Mouse (Mus musculus): ENCODE results near the gene Adamts4.

Gene Adamts4

DNA sequence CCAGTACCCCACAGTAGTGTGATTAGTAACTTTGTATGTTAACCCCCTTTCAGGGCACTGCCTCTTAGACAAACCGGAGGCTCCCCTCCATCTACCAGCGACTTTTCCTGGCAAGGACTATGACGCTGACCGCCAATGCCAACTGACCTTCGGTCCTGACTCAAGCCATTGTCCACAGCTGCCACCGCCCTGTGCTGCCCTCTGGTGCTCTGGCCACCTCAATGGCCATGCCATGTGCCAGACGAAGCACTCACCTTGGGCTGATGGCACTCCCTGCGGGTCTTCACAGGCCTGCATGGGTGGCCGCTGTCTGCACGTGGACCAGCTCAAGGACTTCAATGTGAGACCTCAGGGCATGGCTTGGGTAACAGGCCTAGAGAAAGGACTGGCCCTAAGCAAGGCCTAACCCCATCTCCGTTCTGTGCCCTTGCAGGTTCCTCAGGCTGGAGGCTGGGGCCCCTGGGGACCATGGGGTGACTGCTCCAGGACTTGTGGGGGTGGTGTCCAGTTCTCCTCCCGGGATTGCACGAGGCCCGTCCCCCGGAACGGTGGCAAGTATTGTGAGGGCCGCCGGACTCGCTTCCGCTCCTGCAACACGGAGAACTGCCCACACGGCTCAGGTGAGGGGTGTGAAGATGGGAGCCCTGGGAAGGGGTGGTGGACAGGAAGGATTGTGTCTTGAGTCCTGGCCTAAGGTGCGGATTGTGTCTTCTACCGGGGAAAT lies 6.0 kb downstream of the Adamts4 start:
- DNase-seq (ENCODE audit: low spot score in 2 of 2) = no peak

DNA sequence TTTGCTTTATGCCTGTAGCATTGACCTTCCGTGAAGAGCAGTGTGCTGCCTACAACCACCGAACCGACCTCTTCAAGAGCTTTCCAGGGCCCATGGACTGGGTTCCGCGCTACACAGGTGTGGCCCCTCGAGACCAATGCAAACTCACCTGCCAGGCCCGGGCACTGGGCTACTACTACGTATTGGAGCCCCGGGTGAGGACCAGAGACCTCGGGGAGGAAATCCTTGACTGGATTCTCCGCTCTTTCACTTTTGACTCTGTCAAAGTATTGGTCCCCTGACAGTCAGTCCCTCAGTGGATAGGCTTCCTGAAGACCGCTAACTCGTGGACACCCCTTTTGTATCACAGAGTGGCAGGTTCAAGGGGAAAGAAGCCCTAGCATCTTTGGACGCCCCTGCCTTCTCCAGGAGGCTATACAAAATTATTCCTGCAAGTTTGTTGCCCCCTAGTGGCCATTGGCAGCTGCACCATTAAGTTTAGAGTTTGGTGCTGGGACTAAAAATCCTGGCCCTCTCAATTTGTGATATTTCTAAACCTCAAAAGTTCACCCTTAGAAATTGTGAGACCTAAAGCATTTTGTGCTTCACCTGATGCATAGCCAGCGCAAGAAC lies 6.8 kb downstream of the Adamts4 start:
- peak in 1 of 2 experiments; percentile 32 for DNase-seq (ENCODE audit: low spot score in 2 of 2)

DNA sequence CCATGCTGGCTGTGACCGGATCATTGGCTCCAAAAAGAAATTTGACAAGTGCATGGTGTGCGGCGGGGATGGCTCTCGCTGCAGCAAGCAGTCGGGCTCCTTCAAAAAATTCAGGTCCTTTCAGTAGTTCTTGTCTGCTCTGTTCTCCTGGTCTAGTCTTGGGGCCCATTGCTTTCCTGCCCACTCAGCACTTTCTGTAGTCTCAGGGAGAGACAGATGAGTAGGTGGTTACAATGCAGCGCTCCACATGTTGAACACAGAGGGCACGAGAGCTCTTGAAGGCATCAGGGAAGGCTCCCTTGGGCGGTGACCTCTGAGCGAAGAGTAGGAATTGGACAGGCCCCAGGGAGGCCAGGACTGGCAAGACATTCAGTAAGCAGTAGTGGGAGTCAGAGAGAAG lies 7.6 kb downstream of the Adamts4 start:
- no peak for DNase-seq (ENCODE audit: low spot score in 2 of 2)

DNA sequence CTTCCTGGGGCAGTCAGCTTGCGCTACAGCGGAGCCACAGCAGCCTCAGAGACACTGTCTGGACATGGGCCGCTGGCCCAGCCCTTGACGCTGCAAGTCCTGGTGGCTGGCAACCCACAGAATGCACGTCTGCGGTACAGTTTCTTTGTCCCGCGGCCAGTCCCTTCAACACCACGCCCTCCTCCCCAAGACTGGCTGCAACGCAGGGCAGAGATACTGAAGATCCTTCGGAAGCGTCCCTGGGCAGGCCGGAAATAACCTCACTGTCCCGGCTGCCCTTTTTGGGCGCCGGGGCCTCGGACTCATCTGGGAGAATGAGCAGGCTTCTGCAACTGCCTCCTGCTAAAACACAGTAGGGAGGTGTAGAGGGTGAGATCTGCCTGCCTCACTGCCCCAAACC lies 8.7 kb downstream of the Adamts4 start:
- no peak for DNase-seq (ENCODE audit: low spot score in 2 of 2)

DNA sequence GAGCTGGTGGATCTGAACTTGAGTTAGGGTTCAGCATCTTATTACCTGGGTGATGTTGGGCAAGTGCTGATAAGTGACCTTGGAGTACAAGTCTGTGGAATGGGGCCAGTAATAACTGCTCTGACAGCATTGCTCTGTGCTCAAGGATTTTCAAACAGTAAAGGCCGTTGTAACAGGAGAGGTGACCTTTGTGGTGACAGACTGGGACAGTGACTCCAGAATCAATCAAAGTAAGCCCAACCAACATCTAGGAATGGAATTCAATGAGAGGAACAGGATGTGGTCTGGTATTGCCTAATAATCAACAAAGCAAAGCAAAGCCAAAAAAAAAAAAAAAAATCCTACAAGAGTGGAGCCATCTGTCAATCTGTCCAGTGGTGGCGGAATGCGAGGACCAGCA lies 10.1 kb downstream of the Adamts4 start:
- no peak for DNase-seq (ENCODE audit: low spot score in 2 of 2)

DNA sequence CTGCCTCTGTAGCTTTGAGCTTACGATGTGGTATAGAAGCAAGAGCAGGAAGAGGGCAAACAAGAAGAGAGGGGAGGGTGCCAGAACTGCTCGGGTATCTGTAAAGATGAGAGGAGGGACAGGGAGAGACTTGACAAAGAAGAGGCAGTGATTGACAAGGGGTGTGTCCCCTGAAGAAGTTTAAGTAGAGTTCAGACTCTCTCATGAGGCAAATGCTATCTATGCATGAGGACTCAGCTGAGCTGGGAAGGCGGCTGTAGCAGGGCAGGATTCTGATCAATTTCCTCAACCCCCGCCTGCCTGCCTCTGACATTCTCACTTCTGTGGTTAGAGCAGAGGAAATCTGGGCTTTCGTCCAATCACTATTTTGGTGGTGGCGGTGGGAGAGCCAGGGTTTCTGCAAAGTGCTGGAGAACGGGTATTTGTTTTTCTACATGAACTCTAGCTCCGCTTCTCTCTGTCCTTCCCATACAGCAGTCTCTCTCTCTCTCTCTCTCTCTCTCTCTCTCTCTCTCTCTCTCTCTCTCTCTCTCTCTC lies 12.4 kb downstream of the Adamts4 start:
- DNase-seq (ENCODE audit: low spot score in 2 of 2) = peak; percentile 80 to 85

DNA sequence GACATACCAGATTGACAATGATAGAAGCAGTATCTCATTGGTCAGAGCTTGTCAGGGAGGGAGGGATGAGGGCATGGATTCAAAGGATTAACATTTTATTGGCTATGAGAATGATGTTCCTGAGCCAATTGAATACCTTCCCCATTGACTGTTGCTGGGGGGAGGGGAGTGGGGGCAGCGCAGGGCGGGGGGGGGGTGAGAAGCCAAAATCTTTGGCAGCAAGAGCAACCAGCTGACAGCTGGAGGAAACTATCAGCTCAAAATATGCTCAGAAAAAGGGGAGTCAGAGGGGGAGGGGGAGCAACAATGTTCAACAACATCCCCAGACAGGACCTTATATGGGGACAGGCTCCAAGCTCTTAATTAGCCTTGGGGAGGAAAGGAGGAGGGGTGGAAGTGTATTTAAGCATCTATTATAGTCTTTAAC lies 13.0 kb downstream of the Adamts4 start:
- DNase-seq (ENCODE audit: low spot score in 2 of 2) = no peak

DNA sequence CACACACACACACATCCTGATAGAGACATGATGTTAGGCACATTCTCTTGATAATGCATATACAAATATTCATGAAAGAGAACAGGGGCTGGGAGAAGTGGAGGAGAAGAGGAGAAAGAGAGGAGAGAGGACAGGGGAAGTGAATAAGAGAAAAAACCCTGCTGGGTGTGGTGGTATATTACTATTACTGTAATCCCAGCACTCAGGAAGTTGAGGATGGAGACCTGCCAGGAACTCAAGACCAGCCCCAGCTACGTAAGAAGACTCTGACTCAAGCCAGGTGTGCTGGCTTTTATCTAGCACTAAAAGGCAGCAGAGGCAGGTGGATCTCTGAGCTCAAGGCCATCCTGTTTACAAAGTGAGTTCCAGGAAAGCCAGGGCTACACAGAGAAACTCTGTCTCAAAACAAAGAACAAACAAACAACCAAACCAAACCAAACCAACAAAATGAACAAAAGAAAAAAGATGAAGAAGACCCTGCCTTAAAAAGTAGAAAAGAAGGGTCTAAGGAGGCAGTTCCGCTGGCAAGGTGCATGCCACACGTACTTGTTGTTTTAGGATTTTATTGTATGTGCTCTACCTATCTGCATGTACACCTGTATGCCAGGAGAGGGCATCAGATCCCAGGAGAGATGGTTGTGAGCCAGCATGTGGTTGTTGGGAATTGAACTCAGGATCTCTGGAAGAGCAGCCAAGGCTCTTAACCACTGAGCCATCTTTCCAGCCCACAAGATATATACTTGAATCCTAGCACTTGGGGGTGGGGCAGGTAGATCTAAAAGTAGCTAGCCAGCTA lies 13.6 kb downstream of the Adamts4 start:
- no peak for DNase-seq (ENCODE audit: low spot score in 2 of 2)

DNA sequence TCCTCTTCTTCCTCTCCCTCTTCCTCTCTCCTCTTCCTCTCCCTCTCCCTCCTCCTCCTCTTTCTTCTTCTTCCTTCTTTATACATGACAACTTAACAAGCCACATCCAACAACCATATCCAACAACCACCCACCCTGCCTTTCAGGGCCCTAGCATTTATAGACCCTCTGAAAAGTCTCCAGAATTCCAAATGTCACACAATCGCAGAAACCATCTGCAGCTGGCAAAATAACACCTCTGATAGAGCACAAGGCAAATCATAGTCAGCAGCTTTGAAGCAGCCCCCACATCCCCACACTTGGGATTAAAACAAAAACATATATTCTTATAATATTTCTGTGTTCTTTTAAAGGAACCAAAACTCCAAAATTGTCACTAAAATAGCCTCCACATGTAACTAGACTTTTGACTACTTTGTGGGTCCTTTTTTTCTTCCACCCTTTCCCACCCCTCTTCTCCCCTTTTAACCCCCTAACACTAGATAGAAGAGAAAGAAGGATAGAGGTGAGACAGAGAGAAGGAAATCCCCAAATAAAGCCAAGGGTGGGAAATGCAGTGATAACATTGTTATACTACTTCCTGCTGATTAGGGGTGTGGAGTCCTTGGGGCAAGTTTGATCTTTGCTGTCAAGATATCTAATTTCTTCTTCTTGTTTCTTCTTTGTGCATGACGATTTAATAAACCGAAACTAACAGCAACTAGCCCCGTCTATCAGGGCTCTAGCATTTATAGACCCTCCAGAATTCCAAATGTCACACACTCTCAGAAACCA lies 15.9 kb downstream of the Adamts4 start:
- DNase-seq (ENCODE audit: low spot score in 2 of 2) = no peak

DNA sequence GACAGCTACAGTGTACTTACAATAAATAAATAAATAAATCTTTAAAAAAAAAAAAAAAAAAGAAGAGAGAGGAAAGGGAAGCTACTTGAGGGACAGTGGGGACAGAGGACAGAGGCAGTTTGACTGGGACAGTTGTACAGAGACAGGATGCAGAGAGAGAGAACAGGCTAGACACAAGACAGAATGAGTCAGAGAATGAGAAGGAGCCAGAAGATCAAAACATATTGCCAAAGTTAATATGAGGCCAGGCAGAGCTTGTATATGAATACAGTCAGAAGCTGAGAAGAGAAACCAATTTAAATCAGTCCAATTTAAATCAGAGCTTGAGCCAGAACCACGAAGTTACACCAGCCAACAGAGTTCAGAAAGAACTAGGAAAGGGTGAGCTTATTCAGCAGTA lies 18.1 kb downstream of the Adamts4 start:
- DNase-seq (ENCODE audit: low spot score in 2 of 2) = no peak

DNA sequence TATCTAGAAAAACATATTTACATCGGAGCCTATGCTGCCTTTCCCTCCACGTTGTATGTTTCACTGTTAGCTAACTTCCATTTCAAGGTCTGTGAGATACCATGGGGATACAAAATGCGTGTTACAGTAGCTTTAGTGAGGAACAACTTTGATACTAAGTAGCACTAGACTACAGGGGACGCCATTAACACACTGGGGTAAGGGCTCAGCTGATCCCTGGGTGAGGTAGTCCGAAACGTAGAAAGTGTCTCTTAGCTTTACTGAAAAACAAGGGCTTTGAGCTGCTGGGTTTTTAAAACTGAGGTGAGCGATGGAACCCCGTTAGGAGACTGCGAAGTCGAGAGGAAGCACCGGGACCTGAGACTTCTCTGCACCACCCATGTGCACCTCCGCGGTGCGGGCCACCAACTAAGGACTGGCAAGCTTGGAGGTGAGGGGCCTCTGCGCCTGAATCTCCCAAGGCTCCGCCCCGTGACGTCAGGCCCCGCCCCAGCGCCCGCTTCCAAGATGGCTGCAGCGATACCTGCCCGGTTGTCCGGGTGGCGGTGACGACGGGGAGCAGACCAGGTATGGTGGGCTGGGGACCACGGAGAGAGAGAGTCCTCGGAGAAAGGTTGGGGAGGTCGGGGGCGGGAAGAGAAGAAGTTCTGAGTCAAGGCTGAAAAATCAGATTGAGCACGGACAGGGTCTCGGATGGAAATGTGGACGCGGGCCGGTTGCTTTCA lies 19.8 kb downstream of the Adamts4 start, which contains the start of gene B4galt3:
Gene B4galt3, plus strand, starts transcription at position 481 of the 725 bp plus-strand sequence.
- DNase-seq (ENCODE audit: low spot score in 2 of 2) = peak; percentile 91 to 93

DNA sequence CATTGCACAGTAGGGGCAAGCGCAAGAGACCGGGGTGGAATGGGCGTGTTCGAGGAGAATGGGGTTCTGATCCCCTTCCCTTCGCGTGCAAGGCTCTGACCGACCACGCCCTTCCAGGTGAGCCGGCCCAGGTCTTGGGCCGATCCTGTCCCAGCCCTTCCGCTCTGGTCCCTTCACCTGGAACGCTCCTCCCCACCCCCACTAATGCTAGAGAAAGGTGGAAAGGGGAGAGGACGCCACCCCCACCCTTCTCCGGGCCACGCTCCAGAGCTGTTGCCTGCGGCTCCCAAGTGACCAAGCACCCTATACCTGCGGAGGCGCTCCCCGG lies 20.3 kb downstream of the Adamts4 start:
- DNase-seq (ENCODE audit: low spot score in 2 of 2) = no peak

DNA sequence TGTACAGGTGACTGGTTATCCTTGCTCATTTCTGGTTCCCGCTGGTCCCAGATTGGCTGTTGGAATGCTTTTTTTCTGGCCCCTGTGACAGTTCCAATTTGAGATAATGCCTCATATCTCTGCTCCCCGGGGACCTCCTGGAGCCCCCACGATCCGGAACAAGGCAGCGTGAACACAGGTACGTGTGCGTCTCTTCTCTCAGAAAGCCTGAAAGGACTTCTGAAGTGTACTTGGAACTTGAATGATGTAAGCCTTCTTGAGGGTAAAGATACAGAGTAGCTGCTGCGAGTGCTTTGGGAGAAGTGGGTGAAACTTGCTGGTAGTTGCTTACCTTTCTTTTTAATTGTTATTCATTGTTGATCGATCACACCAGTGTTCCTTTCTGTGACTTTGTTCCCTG lies 21.0 kb downstream of the Adamts4 start:
- DNase-seq (ENCODE audit: low spot score in 2 of 2) = no peak

DNA sequence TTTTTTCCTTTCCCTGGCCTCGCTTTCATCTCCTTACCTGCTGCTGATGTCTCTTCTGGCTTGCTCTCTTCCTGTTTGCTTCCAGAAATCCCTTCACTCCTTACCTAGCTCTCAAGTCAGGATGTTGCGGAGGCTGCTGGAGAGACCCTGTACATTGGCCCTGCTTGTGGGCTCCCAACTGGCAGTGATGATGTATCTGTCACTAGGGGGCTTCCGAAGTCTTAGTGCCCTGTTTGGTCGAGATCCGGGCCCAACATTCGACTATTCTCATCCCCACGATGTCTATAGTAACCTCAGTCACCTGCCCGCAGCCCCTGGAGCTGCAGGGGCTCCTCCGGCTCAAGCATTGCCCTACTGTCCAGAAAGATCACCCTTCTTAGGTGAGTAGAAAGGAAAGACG lies 21.4 kb downstream of the Adamts4 start:
- no peak for DNase-seq (ENCODE audit: low spot score in 2 of 2)

DNA sequence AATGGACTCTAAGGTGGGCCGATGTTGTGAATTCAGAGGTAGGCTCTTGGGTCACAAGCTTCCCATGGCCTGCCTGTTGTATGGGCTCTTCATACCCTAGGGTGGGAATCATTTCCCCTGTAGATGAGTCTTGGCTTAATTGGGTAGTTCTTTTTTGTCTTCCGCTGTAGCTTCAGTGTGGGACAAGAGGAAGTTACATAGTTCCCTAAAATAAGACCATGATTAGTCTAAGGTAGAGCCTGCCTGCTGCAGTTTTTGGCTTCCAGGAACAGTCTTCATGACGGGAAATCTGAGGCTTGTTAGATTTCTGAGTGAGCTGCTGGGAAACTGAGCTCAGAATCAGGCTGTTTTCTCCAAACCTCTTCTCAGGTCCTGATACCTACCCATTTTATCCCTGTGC lies 21.9 kb downstream of the Adamts4 start:
- no peak for DNase-seq (ENCODE audit: low spot score in 2 of 2)

DNA sequence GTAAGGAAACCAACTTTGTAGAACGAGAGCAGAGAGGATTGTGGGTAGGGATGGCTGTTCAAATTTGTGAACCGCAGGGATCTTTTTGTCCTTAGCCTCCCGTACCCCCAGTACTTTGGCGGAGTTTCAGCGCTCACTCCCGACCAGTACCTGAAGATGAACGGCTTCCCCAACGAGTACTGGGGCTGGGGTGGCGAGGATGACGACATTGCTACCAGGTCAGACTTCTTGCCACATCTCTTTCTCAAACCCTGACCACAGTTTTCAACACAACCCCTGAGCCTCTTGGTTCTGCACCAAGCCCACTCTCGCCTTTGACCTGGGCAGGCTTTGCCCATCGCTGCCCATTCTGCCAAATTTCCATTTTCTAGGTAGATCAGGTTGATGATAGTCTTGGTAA lies 23.9 kb downstream of the Adamts4 start:
- DNase-seq (ENCODE audit: low spot score in 2 of 2) = no peak

DNA sequence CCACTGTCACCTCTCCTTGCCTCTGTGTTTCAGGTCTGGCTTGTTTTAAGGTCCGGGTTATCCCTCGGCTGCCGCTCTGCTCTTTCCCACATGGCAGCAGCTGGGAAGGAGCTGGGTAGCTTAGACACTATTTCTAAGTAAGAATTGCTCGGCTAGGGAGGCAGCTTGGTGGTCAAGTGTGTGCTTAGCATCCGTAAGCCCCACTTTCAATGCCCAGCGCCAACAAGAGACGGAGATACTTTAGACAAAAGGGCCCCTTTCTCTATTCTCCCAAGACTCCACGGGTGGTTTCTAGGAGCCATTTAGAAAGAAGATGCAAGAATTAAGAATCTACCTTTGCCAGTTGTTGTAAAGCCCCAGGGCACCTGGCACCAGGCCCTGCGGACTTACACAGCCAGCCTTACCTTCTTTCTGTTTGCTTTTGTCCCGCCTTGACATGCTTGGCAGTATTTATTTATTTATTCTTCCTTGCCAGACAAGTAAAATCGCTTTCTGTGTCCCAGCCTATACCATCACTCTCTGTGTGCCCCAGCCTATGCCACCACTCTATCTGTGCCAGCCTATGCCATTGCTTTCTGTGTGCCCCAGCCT lies 25.0 kb downstream of the Adamts4 start:
- DNase-seq (ENCODE audit: low spot score in 2 of 2) = no peak

DNA sequence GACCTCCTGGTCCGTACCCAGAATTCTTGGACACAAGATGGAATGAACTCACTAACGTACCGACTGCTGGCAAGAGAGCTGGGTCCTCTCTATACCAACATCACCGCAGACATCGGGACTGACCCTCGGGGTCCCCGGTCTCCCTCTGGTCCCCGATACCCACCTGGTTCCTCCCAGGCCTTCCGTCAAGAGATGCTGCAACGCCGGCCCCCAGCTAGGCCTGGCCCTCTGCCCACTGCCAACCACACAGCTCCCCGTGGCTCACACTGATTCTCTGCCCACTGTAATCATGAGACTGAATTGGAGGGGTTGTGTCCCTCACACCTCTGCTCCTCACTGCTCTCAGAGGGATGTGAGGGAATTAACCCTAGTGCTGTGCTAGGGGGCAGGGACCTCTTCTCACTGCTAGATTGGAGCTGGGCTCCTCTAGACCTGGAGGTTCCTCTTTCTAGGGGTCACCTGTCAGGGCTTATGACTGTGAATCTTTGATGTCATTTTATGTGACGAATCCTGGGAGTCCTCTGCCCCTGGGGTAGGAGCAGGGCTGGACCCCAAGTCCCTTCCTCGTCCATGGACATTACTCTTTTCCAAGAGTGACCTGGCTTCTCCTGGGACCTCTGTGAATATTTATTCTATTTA lies 26.0 kb downstream of the Adamts4 start:
- DNase-seq (ENCODE audit: low spot score in 2 of 2) = no peak

DNA sequence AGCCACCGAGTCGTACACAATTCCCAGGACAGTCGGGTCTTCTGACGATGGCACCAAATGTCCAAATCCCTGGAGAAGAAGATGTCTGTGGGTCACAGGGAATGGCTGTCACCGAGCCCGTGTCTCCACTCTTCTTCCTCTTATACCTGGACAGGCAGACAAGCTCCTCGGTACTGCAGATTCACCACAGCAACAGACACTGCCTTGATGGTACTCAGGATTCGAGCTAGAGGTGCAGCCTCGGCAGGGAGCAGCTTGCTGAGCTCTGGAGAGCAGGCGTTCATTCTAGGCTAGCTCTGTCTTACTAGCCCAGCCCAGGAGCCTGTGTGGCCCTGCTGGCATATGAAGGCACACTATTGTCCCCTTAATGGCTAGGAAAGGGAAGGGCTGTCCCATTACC lies 27.5 kb downstream of the Adamts4 start:
- DNase-seq (ENCODE audit: low spot score in 2 of 2) = no peak

DNA sequence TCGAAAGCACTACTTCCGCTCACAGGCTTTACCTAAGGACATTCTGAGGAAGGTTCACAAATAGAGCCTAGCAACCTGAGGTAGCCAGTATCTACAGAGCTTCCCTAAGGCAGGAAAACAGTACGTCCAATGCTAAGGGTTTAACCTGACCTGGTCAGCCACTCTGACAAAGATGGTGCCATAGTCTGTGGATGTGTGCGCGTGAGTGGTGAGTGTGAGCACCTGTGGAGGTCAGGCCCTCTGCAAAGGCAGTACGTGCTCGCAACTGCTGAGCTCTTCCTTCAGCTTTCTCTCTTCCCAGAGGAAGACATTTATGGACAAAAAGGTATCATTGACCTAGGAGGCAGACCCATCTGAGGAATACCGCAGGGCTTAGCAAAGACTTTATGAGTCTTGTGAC lies 28.2 kb downstream of the Adamts4 start:
- DNase-seq (ENCODE audit: low spot score in 2 of 2) = no peak

Data from right cerebral cortex, postnatal 36 days (tissue).